Mouse (Mus musculus) cerebellum, adult (tissue): Measurements from ENCODE around the gene Mgat5b.

ENCODE experiments used
- ATAC-seq: cut with Nextera tagmentation; 2 replicates; pipeline ENCODE4 v1.9.2; 2017; ENCODE audit warnings: mild to moderate bottlenecking, moderate library complexity, mixed read lengths; ENCODE audit not compliant: insufficient number of reproducible peaks, low FRiP score, low TSS enrichment

The Mgat5b gene

DNA sequence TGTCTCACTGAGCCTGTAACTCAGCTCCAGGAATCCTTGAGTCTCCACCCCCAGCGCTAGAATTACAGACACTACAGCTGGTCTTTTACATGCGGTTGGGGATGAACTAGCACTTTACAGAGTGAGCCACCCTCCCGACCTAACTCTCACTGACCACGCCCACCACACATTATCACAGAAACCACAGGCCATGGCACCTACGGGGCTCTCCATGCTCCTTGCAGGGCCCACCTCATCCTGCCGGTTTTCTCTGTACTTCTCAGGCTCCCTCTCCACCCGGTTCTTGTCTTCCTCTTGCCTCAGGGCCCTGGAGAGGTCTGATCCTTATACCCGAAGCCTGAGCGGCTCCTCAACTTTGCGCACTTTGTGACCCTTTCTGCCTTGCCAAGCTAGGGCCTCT, 109.0 kb downstream of the Mgat5b start:
- no peak for ATAC-seq

DNA sequence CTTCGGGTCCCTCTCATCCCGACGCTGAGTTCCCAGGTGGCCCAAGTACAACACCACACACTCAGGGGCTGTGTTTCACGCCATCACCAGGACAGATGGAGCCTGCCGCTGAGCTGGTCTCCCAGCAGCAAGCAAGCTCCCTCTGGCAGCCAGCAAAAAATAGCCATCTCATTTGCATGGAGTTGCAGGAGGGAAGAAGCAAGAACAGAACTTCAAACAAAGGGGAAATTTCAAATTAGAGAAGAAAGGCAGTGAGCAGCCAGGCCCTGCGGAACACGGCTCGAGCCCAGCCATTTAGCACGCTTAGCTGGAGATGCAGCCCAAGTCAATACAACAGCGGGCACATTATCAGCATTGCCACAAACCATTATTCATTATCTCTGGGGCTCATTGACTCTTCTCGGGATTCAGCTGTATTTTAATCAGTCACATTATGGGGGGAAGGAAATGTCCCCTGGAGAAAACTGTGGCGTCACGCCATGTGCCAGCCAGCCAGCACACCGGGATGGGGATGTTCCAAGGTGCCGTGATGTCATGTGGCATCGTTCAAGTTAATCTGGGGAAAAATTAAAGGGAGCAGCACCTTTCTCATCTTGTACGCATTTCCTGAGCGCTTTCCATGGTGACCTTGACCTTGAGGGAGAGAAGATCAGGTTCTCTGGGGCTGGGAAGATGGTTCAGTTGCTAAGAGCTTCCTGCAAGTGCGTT, 110.4 kb downstream of the Mgat5b start:
- ATAC-seq, result no peak

DNA sequence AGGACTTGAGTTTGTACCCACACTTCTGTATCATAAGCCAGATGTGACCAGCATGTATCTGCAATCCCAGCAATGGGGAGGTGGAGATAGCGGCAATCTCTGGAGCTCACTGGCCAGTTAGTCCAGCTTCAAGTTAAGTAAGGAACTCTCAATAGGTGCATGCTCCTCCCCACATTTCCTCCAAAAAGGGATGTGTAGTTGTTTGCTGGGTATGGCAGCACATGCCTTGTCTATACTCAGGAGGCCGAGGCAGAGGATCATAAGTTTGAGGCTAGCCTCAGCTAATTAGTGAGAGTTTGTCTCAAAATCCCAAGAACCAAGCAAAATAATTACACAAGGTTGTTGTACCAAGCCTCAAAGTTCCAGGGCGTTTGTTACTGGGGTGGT, 110.9 kb downstream of the Mgat5b start:
- ATAC-seq, result no peak

DNA sequence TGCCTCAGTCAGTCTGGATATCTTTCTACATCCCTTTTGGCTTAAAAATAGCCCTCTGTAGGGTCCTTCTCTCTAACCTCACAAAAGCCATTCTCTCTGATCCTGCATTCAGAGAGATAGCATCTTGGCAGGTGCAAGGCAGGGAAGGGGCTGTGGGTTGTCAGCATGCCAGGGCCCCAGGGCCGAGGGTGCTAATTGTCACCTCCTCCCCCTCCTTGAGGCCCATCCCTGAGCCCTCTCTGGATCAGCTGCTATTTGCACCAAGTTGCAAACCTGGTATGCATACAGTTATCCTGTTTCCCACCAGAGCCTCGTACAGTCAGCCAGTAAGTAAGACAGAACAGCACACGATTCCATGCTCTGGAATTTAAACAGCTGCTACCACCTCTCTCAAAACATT, 111.4 kb downstream of the Mgat5b start:
- no peak for ATAC-seq

DNA sequence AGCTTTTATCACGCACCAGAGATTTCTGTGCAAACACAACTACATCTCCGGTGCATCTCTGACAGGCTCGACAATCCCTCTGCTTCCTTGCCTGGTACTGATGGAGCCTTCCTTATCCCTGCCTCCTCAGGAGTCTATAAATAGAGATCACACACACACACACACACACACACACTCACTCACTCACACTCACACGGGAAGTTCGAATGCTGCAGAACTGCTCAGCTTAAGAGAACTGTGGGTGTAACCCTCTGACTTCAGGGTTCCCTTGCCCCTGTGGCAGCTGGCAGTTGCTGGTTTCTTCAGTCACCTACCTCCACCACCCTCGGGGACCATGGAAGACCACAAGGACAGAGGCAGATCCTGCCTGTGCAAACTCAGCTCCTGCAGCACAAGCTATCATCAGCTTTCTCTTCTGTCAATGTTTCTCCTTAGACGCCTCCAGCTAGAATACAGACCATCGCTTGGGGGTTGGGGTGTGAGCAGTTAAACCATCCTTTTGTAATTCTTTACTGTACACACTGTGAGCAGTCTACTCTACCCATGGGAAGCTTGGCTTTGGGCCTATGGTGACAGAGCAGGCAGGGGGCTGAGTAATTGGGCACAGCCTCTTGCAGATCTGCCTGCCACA, 111.9 kb downstream of the Mgat5b start:
- no peak for ATAC-seq

DNA sequence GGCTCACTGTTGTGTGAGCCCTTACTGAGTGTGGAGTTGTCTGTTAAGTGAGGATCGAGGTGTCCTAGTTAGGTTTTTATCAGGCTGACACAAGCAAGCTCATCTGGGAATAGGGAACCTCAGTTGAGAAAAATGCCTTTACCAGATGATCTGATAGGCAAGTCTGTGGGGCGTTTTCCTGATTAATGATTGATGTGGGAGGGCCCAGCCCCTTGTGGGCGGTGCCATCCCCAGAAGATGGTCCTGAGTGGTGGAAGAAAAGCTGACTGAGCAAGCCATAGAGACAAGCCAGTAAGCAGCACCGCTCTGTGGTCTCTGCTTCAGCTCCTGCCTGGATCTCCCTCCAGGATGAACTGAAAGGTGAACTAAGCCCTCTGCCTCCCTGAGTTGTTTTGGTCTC, 112.6 kb downstream of the Mgat5b start:
- ATAC-seq, result no peak

DNA sequence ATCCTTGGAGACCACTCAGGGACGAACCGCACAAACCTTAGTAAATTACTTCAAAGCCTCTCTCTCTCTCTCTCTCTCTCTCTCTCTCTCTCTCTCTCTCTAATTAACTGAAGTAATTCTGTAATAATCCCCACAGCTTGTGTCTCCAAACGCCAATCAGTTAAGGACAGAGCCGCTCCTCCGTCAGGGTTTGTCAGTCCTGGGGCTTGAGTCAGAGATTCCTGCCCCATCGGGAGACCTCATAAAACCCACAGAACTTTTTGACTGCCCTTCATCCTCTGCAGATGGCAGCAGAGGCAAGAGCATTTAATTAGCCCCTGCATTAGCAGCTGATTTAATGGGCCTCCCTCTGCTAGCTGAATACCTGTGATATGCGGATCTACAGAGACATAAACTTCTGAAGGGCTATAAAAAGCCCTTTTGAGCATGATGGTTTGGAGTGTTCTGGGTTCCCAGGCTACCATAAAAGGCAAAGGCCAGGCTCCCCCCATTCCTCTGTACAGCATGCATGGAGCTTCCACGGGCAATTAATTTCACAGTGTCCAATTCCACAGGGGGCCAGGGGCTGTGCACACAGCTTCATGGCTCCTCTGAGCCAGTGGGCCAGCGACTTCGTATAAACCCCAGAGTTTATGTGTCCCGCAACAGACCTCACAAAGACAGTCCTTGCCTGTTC, 117.1 kb downstream of the Mgat5b start:
- ATAC-seq, result no peak
